Mouse (Mus musculus) gastrocnemius, adult 8-10 months (tissue): ENCODE measurements around the gene Ctf2. TPM values are rescaled to one million over a fixed set of nuclear protein-coding genes. Genes with fewer than 3 reads are reported as not detected.
"Not testable (repeated sequence)": the region's sequence is repeated elsewhere in the genome, so short reads cannot be mapped to it uniquely, and the experiment has no call there.

Source experiments
- DNase-seq, 2 experiments: peaks; one replicate each; pipeline ENCODE4 v3.0.0; 2022; ENCODE audit warnings: low spot score in 2 of 2
- total RNA-seq, 4 experiments: library from RNA; stranded (reverse); gene quantifications; 2 replicates each; pipeline ENCODE4 v1.2.4; 2022

Ctf2 gene
- total RNA-seq, result not detected

DNA sequence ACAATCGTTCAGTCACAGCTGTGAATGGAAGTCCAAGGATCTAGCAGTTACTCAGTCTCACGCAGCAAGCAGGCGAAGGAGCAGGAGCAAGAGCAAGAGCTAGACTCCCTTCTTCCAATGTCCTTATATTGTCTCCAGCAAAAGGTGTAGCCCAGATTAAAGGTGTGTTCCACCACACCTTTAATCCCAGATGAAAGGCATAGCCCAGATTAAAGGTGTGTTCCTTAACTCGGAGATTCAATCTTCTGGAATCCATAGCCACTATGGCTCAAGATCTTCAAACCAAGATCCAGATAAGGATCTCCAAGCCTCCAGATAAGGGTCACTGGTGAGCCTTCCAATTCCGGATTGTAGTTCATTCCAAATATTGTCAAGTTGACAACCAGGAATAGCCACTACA, at the start of gene Ctf2:
TSS of gene Ctf2 (minus strand) at position 101 of the 400 bp plus-strand sequence.
- DNase-seq, result not testable (repeated sequence)

DNA sequence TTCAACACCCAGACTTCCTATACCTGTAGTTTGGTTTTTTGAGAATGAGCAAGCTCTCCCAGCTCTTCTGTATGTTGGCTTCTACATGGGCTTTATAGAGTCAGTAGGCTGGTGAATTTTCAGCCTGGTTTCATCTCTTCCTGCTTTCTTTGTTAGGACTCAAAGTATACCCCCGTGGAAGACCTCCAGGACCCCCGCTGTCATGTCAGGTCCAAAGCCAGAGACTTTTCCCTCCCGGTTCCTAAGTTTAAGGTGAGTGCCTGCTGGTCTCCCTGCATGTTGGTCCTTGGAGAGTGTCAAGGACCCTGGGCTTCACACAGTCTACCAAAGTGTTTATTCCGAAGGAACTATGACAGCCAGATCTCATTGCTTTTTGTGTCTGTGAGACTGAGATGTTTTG, 46.4 kb upstream of the Ctf2 start:
- DNase-seq, result no peak

DNA sequence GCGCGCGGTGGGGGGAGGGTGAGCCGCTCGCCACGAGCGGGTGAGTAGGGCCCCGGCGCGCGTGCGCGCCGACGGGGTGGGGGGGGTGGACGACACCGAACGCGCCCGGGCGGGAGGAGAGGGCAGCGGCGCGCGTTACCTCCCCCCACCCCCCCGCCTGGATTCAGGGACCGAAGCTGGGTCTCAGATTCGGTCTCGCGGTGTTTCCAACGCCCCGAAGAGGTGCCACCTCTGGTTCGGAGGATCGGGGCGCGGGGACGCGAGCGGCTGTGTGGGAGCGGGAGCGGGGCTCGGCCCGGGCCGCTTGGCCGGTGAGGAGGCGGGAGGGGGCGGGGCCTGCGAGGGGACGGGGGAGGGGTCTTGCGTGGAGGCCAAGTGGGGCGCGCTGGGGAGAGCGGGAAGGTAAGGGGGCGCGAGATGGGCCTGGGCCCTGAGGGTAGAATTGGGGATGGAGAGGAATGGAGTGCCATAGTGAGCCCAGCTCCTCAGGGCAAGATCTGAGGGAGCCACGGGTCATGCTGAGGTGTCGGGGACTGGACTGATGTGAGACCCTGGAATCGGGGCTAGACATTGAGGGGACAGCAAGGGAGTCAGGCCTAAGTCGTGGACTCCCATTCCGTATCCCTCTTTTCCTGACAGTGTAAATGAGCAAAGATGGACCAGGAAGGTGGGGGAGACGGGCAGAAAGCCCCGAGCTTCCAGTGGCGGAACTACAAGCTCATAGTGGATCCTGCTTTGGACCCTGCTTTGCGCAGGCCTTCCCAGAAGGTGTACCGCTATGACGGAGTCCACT, 45.7 kb upstream of the Ctf2 start:
- DNase-seq, result peak in 1 of 2 experiments; percentile 43

DNA sequence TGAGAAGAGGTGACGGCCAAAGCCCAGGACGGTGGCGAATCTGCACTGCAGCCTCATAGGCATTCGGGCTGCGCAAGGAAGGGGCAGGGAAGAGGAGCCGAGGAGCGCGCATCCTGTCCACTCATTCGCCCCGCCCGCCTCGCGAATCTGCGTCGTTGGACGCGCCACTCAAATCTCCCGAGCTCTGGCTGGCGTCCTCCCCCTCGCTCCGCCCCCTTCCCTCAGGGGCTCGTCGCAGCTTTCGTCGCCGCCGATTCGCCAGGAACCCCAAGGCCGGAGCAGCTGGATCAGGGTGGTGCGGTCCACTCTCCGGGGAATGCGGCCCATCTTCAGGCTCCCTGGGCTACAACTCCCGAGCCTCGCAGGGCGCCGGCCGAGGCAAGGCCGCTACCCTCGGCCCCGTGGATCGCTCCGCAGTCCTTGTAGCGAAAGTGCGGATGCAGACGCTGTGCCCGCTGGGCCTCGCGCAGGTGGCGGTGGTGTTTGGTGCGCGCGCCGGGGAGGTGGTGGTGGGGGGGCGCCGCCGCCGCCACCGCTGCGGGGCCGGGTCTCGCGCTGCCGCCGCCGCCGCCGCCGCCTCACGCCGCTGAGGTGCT, 45.0 kb upstream of the Ctf2 start:
- DNase-seq, result peak; percentile 94 to 96

DNA sequence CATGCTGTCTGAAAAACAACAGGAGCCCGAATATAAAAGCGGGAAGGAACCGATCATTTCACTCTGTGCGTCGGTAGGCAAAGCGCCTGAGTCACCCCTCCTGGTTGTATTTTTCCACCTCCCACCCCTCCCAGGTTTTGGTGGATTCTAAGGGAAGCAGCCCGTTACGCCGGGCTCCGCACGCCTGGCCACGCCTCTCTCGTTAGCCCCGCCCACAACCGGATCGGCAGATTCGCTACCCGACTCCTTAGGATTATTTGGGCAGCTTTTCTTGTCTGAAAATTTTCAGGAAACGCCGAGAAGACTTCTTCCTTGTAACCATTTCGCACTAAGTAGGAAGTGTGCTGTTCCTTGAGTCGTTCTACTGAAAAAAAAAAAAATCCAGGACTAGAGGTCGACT, 44.5 kb upstream of the Ctf2 start, which contains the start of gene Setd1a:
TSS of gene Setd1a (plus strand) at position 245 of the 400 bp plus-strand sequence.
- DNase-seq, result peak; percentile 68 to 72

DNA sequence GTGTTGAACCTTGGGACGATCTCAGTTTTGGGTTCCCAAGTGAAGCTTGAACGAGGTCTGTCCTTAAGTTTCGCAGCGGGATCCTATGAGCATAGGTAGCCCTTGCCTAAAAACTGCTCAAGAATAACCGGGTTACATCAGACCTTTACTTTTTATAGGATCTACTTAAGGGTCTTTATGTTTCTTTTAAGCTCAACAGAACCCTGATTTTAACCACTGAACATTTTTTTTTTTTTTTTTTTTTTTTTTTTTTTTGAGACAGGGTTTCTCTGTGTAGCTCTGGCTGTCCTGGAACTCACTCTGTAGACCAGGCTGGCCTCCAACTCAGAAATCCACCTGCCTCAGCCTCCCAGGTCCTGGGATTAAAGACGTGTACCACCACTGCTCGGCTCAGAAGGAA, 43.9 kb upstream of the Ctf2 start:
- DNase-seq, result not testable (repeated sequence)

DNA sequence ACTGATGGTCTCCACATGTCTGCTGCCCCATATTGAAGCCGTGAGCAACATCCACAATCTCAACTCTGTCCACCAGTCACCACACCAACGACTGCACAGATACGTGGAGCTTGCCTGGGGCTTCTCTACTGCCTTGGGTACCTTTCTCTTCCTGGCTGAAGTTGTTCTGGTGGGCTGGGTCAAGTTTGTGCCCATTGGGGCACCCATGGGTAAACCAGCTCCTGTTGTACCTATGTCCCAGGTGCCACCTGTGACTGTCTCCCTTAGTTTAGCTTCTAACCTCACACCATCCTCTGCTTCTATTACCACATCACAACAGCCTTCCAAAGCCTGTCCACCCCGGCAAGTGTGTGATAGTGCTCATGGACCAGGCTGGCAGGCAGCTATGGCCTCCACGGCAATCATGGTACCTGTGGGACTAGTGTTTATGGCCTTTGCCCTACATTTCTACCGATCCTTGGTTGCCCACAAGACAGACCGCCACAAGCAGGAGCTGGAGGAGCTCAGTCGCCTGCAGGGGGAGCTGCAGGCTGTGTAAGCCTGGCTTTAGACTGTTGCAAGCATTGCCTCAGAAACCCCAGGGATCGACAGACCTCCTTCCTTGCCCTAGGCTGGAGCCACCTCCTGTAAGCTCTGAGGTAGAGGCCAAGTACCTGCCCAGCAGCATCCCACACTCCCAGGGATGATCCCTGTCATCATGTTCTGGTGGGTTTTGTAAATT, 41.9 kb upstream of the Ctf2 start:
- peak; percentile 33 to 59 for DNase-seq

DNA sequence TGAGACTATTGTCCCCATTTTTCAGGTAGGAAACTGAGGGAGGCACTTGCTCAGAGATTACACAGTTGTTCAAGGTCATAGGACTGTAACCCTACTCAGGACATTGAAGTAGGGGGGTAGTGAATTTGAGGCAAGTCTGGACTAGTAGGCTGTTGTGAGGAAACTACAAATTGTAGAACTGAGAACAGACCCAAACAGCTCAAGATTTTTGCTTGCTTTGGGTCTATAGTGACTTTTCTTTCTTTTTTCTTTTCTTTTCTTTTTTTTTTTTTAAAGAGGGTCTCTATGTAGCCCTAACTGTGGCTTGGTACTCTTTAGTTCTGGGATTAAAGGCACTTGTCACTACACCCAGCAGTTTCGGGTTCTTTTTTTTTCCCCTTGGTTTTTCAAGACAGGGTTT, 40.6 kb upstream of the Ctf2 start:
- no peak for DNase-seq

DNA sequence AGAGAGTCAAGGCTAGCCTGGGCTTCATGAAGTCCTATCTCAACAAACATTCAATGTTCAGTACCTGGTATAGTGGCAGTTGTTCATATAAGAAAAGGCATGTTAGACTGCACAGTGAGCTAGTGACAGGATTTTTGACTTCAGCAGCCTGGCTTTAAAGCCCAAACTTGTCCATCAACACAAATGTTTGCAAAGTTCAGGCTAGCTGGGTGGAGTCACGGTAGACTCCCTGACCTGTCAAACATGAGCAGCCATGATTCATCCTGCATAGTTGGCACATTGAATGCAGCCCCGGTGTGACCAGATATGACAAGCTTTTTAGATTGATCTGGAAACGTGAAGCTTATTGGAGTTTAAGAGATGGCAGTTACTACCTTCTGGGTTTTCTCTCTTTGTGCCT, 40.1 kb upstream of the Ctf2 start:
- no peak for DNase-seq

DNA sequence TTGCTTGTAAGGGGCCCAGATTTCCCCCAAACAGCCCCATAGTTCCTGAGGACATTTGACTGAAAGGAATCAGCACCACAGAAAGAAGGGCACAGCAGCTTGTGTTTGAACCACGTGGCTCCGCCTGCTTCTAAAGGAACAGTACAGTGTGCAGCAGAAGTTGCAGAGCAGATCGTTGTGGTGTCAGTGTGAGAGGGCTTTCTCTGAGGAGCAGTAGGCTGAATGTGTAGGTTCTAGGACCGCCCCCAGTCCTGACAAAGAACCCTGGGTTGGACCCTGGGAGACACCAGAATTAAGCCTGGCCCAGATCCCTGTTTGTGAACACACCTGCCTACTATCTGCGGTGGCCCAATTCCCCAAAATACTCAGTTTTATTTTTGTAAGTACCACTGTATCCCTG, 39.3 kb upstream of the Ctf2 start:
- DNase-seq, result no peak

DNA sequence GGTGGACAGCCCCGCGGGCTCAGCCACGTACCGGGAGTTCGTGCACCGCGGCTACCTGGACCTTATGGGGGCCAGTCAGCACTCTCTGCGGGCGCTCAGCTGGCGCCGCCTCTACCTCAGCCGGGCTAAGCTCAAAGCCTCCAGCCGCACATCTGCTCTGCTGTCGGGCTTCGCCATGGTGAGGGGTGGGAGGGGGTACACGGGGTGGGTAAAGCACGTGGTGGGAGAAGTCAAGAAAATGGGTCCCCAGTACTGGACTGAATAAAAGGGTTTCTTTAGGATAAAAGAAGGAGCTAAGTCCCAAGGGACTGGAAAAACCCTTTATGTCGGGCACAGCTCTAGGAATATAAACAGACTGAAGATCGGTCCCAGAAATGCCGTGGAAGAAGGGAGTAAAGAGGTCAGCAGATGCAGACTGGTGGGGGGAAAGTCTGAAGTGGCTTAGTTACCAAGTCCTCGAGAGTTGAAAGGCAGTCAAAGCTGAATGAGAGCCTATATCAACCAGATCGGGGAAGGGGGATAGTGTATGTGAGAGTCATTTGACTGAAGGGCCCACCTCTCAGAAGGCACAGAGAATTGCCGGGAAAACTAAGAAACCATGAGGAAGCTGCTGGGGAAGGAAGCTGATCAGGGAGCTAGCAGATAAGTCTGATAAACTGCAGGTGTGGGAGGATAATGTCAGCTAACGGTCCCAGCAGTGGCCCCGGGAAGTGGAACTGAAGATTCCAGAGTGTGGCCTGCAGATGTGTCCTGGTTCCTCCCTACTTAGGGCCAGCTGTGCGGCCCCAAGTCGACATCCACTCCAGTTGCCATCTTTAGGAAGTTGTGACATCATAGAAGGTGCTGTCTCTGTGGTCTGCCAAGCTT, 38.3 kb upstream of the Ctf2 start:
- DNase-seq, result no peak

DNA sequence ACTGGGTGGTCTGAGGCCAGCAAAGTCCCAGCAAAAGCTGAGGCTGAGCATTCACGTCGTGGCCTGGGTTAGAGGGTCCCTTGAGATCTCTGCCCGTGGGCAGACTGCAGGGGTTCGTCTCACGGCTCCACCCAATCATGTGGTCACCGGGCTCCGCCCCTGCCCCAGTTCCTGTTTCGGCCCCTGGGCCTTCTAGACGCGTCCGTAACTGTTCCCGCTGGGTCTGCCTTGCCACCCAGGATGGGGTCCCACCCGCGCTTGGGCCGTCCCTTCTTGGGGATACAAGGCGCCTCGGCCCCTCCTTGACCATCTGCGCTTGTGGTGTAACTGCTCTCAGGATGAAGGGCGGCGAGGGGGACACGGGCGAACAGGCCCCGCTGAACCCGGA, 37.7 kb upstream of the Ctf2 start, which contains the start of gene Orai3:
TSS of gene Orai3 (plus strand) at position 165 of the 388 bp plus-strand sequence.
- DNase-seq, result peak; percentile 82 to 83

DNA sequence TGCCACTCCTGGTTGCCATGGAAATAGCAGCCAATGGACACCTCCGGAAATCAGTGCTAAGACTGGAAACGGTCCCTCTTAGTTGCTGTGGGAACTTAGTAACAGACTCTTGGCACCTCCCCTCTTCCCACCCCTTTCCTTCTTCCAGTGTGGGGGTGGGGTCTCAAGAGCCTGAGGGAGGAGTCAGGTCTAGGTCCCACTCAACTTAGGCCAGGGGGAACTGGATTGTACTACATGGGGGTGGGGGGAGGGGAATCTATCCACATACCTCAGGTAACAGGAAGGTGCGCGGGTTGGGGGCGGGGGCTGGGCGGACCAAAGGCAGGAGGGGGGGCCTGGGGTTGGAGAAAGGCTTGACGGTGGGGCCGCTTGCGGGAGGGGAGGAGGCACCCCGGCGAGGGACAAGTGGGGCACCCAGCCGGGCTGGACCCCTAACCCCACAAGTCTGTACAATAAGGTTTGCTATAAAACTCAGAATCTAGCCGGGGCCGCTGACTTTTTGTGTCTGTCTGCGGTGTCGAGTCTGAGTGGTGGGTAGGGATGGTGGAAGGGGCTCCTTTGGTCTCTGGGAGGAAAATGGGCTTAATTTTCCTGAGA, 37.1 kb upstream of the Ctf2 start:
- peak; percentile 87 to 90 for DNase-seq

DNA sequence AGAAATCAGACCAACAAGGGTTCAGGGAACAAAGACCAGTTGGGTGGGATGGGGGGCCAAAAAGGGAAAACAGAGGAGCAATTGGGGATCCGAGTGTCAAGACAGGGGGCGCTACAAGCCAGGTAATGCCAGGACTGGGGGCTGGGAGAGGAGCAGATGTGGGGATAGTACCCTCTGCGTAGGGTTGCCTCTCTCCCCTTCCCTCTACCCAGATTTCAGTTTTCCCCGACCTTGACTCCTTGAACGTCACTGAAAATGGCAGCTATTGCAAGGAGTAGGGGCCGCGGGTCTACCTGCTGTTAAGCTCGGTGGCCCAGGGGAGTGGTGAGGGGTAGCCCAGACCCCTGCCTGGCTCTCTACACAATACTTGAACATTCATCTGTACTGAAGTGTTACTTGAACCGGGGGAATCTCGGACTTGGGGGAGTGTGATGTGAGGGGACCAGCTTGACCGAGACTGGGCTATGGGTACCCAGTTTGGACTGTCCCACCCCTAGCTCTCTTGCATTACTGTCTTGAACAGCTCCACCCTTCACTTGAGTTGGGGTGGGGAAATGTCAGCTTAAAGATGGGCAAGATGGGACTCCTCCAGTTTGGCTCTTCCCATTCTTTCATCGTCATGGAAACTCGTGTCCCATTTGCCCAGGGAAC, 36.5 kb upstream of the Ctf2 start:
- no peak for DNase-seq

DNA sequence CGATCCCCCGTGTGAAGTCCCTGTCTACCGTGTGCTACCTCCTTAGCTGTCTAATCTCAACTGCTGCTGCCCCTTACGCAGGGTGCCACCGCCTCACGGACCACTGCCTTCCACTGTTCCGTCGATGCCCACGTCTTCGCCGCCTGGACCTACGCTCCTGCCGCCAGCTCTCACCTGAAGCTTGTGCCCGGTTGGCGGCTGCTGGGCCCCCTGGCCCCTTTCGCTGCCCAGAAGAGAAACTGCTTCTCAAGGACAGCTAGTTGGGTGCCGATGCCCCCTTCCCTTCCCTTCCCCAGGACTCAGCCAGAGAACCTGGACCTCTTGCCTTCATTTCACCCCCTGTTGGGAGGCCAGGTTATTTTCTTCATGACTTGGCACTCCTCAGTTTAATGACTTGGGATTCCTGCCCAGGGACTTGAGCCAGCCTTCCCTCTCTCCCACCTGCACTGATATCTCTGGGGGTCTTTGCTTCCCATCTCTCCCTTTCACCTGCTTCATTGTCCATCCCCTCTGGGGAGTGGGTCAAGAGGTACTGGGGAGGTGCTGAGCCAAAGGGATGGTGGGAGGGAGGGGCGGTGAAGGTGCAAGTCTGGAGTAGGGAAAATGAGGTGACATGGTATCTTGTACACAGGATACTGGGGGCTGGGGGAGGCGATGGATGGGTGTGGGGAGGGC, 35.8 kb upstream of the Ctf2 start:
- DNase-seq, result no peak

DNA sequence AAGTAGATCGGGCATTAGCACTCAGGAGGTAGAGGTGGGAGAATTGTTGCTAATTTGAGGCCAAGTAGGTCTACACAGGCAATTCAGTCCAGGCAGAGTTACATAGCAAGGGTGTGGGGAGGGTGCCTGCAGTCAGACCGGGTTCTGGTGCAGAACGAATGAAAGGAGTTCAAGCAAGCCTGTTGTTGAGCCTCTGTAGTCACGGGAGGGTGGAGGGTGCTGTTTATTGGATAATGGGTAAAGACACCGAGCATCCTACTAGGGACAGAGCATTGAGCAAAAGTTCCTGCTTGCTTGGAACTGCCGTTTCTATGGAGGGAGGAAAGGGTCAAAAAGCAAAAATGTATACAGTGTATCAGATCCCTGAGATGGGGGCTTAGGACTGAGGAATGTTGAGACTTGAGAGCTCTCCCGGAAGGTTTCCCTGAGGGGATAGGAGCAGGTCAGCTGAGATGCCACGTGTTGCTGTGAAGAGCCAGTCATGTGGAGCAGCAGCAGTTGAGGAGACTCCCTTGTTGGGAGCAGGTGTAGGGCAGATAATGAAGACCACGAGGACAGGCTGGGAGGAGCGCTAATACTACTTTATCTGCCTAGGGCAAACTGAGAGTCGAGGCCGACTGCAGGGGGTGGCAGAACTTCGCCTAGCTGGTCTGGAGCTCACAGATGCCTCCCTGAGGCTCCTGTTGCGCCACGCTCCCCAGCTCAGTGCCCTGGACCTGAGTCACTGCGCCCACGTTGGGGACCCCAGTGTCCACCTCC, 35.1 kb upstream of the Ctf2 start:
- DNase-seq, result no peak

DNA sequence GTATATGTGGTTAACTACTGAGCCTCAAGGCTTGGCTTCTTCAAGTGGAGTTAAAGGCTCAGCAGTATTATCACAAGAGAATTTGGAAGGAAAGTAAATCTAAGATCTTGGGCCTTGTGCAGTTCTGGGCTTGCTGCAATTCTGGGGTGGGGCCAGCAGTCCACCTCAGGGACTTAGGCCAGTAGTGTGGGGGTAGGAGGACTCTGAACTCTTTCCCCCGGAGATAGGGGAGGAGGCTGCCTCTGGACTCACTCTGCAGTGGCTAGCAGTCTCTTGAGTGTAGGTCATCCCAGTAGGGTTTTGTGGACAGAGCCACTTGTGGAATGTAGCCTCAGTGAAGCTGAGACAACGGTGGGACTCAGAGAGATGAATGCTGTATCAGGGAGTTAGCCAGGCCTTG, 33.8 kb upstream of the Ctf2 start:
- DNase-seq, result no peak

DNA sequence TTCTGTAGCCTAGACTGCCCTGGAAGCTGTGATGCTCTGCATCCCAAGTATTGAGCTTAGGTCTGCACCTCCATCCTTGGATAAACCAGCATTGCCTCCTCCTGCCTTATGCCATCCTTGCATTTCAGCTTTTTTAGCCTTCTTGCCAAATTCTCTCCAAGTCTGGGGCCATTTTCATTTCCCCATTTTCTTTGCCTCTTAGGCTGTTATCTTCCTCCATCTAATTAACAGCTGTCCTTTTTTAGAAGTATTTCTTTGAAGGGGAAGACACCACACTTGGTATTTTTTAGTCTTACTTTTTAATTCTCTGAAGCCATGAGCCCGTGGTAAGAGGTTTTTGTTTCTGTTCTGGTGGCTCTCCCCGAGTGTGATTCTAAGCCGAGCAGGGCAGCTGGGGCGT, 31.7 kb upstream of the Ctf2 start:
- DNase-seq, result no peak

DNA sequence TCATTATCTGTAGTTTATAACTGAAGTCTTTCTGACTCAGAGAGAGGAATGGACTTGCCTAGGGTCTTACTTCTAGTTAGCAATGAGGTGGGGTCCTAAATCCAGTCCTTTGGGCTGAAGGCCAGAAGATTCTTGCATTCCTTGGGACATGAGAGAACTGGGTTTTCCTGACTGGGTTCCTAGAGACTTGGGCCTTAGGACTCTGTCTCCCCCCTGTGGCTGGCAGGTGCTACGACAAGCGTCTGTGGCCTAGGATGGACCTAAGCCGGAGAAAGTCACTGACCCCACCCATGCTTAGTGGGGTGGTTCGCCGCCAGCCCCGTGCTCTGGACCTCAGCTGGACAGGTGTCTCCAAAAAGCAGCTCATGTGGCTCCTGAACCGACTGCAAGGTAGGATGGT, 29.1 kb upstream of the Ctf2 start:
- no peak for DNase-seq
